Mouse (Mus musculus) v-Abl transformed pro-B cells (cell line): ENCODE data around the gene Actn3.
"Not testable (repeated sequence)": the region's sequence is repeated elsewhere in the genome, so short reads cannot be mapped to it uniquely, and the experiment has no call there.

Experiments
- in situ Hi-C, 2 experiments: fragments of 400-800 bp; cut with MboI; formaldehyde crosslinking; loops; one replicate each; pipeline ENCODE4 v1.15.1; 2025; ENCODE audit not compliant: unreplicated experiment in 2 of 2

Actn3 gene

GRCm38 (mm10) chr19:4877785-4878184 is at the start of gene Actn3:
Gene Actn3, minus strand, starts transcription at chr19:4877909.
- in situ Hi-C loops, result no loop called here

DNA sequence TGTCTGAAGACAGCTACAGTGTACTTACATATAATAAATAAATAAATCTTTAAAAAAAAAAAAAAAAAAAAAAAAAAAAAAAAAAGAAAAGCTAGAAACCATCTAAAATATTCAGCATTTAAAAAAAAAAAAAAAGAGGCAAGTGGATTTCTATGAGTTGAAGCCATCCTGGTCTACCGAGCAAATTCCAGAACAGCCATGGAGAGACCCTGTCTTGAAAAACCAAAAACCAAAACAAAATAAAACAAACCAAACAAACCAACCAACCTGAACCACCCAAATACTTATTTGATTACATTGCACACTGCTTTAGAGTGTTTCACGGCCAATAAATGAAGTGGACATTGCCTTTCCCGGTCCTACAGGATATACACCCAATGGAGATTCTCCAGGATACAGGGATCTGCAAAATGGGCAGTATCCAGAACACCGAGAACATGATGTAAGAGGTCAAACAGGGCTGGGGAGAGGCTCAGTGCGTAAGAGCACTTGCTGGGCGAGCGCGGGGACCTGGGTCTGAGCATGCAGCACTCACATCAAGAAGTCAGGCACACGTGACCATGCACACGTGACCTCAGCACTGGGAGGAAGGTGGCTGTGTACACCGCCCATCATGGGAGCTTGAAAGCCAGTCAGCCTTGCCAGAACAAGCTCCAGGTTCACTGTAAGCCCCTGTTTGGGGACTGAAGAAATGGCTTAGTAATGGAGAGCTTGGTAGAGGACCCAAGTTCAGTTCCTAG is 47.6 kb upstream of the Actn3 start:
- in situ Hi-C loops, result no loop called here

GRCm38 (mm10) chr19:4919652-4920051 is 41.9 kb upstream of the Actn3 start:
- in situ Hi-C loops, result no loop called here

DNA sequence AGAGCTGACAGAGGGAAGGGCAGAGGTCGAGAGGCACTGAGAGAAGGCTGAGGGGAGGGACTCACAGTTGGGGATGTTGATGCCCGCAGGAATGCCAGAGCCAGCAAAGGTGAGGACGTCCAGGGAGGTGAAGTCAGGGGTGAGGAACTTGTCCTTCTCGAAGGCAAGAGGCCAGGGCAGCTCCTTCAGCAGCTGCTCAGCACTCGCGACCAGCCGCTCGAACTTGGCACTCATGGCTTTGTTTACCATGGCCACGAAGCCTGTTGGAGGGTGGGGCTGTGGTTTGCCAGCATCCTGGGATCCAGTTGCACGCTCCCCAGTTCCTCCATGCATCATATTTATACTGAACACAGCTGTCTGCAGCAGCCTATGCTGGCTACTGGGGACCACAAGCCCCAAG is 39.1 kb upstream of the Actn3 start:
- in situ Hi-C loops, result no loop called here

DNA sequence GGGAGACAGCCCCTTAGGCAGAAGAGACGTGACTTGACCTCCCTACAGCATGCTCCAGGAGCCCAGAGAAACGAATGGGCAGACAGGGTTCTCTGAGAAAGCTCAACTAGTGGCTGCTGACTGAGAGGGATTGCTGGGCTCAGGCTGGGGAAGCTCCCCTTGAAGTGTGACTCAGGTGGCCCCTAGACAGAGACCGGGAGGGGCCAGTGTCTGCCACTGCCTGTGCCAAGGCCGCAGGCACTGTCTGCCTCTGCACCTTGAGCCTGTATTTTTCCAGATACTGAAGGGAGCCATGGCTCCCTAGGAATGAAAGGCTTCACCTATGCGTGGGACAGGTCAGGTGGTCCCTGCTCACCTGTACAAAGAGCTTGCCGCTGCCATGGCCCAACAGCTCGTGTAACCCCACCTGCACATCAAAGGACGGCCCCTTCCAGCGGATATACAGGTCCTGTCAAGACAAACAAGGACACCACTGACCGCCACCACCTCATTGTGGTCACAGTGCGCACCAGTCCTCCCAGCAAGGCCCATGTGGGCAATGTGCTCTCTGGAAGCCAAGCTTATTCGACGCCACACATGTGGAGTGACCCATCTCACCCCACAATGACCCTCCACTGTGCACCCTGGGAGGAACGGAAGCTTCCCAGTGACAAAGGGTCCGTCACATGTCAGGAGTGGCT is 38.4 kb upstream of the Actn3 start:
- in situ Hi-C loops, result no loop called here

GRCm38 (mm10) chr19:4909376-4909775 is 31.7 kb upstream of the Actn3 start:
- in situ Hi-C loops, result loop anchor here in 1 of 2 experiments (5.0 kb wide), 1 partner anchor 152 kb away; the partner anchor contains the start of gene Rbm4b

- in situ Hi-C loops, result loop anchor here in 1 of 2 experiments (5.0 kb wide), 1 partner anchor 151 kb away; the partner anchor contains the start of gene Rbm4b
These were observed 30.4 kb upstream of the Actn3 start for GRCm38 (mm10) chr19:4908107-4908506.

DNA sequence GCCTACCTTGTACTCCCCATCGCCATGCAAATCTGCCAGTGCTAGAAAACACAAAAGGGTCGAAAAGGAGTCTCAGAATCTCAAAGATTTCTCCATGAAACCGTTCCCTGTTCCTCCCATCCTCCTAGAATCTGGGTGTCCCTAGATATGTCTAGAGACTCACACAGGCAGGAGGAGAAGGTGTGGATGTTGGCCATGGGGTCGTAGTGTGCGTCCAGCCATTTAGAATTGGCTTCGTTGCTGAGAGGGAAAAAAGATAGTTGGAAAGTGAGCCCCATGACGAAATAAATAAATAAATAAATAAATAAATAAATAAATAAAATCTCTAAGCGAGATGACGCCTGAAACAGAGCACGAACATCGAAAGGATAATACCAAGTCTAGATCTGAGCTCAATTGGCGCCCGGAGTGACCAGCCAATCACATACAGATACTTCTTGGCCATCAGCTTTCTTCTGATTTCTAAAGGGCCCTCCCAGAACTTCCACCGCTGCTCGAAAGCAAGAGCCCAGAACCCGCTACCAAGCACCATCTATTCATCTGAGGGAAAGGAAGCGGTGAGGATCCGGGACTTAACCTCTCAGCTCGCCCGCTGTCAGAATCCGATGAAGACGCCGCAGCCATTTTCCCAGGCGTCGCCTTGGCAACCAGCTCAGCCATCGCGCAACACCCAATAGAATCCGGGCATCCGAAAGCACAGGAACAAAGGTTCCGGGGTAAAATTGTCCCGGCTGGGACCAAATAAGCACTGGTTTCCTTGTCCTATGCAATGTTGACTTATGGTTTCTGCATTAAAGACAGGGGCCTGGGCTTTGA is 28.5 kb upstream of the Actn3 start, which contains the start of gene Bbs1:
Bbs1 (minus strand) TSS at position 650 of the 816 bp plus-strand sequence.
- in situ Hi-C loops, result loop anchor here in 1 of 2 experiments (5.0 kb wide), 1 partner anchor 149 kb away; the partner anchor contains the start of gene Rbm4b

DNA sequence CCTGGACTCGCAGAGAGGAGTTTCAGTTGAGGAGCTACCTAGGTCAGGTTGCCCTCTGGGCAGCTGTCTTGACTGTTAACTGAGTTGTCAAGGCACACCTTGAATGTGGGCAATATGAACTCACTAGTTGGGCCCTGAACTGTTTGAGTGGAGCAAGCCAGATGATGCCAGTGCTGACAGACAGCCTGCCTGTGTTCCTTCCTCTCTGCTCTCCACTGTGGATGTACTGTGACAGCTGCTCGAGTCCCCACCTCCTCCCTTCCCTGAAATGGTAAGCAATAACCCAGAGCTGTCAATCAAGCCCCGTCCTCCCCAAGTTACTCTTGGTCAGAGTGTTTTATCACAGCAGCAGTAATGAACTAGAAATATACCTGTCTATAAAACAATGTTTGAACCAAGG is 22.2 kb upstream of the Actn3 start:
- in situ Hi-C loops, result no loop called here

DNA sequence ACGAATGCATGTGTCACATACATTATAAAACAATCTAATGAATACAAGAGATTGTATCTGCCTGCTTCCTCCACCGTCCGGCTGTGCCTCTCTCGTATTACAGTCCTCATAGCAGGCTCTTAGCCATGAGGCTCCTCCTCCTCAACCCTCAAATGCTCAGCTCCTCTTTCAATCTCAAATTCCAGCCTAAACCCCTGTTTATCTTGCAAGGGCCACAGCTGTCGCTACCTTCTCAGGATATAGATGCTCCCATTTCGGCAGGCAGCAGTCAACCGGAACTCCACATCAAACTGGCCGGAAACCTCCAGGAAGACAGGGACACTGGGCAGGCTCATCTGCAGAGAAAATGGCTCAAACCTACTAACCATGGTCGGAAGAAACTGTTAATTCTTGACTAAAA is 21.3 kb upstream of the Actn3 start:
- in situ Hi-C loops, result no loop called here

DNA sequence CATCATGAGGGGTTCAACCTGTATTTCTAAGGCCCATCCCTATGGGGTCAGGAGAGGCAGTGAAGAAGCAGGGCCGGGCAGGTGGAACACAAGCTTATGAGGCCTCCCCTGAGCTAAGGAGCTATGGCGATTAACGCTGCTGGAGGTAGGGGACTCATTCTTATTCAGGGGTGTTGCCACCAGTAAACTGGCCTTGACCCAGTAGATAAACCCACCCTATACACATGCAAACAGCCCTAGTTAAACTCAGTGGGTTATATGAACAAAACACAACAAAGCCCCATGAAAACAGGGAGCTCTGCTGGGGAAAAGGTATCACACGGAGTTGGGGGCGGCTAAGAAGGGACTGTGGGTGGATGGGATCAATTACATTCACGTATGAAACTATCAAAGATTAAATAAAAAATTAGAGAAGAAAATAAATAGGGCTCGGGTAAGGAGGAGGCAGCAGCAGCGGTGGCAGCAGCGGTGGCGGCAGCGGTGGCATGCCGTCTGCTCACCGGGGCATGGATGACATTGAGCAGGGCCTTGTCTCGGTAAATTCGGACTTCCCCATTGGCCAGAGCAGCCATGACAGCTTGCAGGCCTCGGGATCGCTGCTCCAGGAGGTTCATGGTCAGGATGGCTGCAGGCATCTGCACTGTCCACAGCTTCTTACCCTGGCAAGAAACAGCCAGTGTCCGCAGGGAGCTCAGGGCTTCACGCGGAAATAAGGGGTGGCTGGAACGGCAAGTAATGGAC is 19.2 kb upstream of the Actn3 start:
- in situ Hi-C loops, result no loop called here

GRCm38 (mm10) chr19:4891798-4892197 is 14.1 kb upstream of the Actn3 start:
- in situ Hi-C loops, result no loop called here

DNA sequence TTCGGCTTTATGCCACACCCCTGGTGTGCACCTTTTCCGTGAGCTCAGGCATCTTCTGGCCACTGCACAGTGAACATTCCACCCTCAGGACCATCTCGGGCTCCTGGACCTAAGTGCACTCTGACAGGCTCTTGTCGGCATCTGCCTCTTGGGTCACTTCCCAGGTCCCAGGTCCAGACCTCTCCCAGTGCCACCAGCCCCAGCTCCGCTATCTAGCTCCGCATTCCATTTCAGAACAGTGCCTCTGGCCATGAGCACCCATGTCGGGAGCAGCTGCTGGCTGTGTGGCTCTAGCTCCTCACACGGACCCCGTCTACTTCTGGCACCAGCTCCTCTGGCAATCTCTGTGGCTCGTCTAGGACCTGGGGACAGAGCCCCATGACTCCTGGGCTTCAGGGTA is 12.1 kb upstream of the Actn3 start:
- in situ Hi-C loops, result no loop called here

GRCm38 (mm10) chr19:4883961-4884360 is 6.3 kb upstream of the Actn3 start:
- in situ Hi-C loops, result no loop called here

- in situ Hi-C loops, result no loop called here
These were observed 1.6 kb upstream of the Actn3 start for GRCm38 (mm10) chr19:4879324-4879703.

DNA sequence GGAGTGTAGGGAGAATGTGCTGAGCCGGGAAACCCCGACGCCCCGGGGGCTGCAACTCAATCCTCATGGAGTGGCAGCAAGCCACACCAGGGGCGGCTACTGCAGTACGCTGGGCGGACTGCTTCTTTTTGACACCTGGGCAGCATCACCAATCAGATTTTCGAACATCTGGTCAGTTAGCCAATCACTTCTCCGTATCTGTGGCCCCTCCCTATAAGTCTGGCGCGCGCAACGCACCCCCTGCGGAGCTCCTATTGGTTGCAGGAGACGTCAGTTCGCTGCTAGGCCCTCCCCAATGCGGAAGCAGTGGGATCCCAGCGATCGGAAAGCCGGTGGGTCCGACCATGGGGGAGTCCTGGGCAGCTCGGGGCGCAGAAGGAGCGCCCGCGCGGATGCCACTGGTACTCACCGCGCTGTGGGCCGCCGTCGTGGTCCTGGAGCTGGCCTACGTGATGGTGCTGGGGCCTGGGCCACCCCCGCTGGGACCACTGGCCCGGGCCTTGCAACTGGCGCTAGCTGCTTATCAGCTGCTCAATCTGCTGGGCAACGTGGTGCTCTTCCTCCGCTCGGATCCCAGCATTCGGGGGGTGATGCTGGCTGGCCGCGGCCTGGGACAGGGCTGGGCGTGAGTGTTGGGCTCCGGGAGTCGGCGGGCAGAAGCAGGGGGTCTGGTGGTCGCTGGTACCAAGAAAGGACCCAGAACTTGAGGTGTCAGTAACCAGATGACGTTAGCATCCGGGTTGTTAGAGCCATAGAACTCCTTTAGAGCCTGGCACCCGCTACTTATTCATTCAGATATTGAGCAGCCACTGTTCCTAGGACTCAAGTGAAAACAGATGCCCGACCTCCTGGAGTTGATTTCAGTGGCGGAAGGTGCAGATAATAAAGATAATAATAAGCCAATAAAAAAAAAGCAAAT is 955 bp upstream of the Actn3 start, which contains the start of gene Zdhhc24:
Zdhhc24 (plus strand) TSS at position 264 of the 919 bp plus-strand sequence.
- in situ Hi-C loops, result no loop called here

DNA sequence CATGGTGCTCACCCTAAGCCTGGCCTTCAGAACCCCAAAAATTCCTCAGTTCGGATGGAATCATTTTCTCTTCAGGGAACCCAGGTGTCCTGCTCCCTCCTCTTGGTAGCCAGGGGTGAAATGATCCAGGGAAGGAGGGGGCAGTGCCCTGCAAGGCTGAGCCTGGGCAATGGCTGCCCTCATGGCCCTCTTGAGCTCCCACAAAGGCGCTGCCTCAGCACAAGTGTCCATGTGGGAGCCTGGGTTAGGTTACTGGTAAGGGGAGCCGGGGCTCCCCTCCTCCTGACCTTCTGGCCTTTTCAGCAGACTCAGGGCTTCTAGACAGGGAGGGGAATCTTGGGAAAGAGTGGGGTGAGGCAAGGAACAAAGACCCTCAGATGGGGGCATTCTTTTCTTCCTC is 954 bp downstream of the Actn3 start:
- in situ Hi-C loops, result no loop called here

- in situ Hi-C loops, result no loop called here
These were observed 1.5 kb downstream of the Actn3 start for GRCm38 (mm10) chr19:4876241-4876640.

GRCm38 (mm10) chr19:4874613-4875012 is 3.1 kb downstream of the Actn3 start:
- in situ Hi-C loops, result not testable (repeated sequence)
